Mouse (Mus musculus): ENCODE measurements around the gene Dnmt3c. TPM values are rescaled to one million over a fixed set of nuclear protein-coding genes. Genes with fewer than 3 reads are reported as not detected.
A peak's percentile ranks its signal among the peaks of the same experiment; 100 is the strongest.
"Not testable (repeated sequence)": the region's sequence is repeated elsewhere in the genome, so short reads cannot be mapped to it uniquely, and the experiment has no call there.

The Dnmt3c gene
- total RNA-seq (2021): under 1 TPM in 1 of 2 experiments, not detected in 1; 0.17 TPM
- long read RNA-seq, experiment 1: 0 reads
- long read RNA-seq, experiment 2: 0 reads

- no peak for DNase-seq (ENCODE audit: low spot score in 2 of 2)
- Histone ChIP-seq H3K4me3 (no peak within 1 kb of the TSS), H3K27ac (no peak within 1 kb of the TSS)
- TF ChIP-seq CTCF (conservative IDR thresholded peaks at IDR 0.05): no peak
Observed at GRCm38 (mm10) chr2:153696352-153696751, at the start of gene Dnmt3c. Dnmt3c (plus strand) TSS chr2:153696652.

- no peak for TF ChIP-seq CTCF (conservative IDR thresholded peaks at IDR 0.05)
- DNase-seq (ENCODE audit: low spot score in 2 of 2): no peak
- H3K27ac ChIP-seq: no peak overlapping the region; the same call in 1 of the 2 replicates
- H3K4me3 ChIP-seq: peak overlapping the region; percentile 60
Observed at GRCm38 (mm10) chr2:153648773-153649297, 47.6 kb upstream of the Dnmt3c start.

GRCm38 (mm10) chr2:153649298-153650013, 47.0 kb upstream of the Dnmt3c start, which contains the start of gene Dnmt3b:
Dnmt3b (plus strand) TSS chr2:153649450.
- Histone ChIP-seq H3K27ac (peak within 1 kb of the TSS; percentile 19; the same call in 1 of the 2 replicates), H3K4me3 (peak within 1 kb of the TSS; percentile 60)
- peak; percentile 45 for TF ChIP-seq CTCF (conservative IDR thresholded peaks at IDR 0.05)
- peak in 1 of 2 experiments; percentile 33 for DNase-seq (ENCODE audit: low spot score in 2 of 2)

GRCm38 (mm10) chr2:153650014-153650687, 46.3 kb upstream of the Dnmt3c start:
- H3K4me3 ChIP-seq: peak overlapping the region; percentile 60
- H3K27ac ChIP-seq: peak overlapping the region; percentile 19; the same call in 1 of the 2 replicates
- no peak for TF ChIP-seq CTCF (conservative IDR thresholded peaks at IDR 0.05)
- no peak for DNase-seq (ENCODE audit: low spot score in 2 of 2)

- Histone ChIP-seq H3K27ac (no peak overlapping the region), H3K4me3 (no peak overlapping the region)
- no peak for TF ChIP-seq CTCF (conservative IDR thresholded peaks at IDR 0.05)
- no peak for DNase-seq (ENCODE audit: low spot score in 2 of 2)
Observed at GRCm38 (mm10) chr2:153651681-153652080, 44.8 kb upstream of the Dnmt3c start.

GRCm38 (mm10) chr2:153657659-153658058, 38.8 kb upstream of the Dnmt3c start:
- DNase-seq (ENCODE audit: low spot score in 2 of 2); H3K27ac ChIP-seq; H3K4me3 ChIP-seq: not testable (repeated sequence)

- TF ChIP-seq CTCF (conservative IDR thresholded peaks at IDR 0.05): no peak
Observed at GRCm38 (mm10) chr2:153660616-153661015, 35.8 kb upstream of the Dnmt3c start.

GRCm38 (mm10) chr2:153665401-153665800, 31.1 kb upstream of the Dnmt3c start:
- Histone ChIP-seq H3K27ac (no peak overlapping the region), H3K4me3 (no peak overlapping the region)
- TF ChIP-seq CTCF (conservative IDR thresholded peaks at IDR 0.05): no peak
- no peak for DNase-seq (ENCODE audit: low spot score in 2 of 2)

More at GRCm38 (mm10) chr2:153660616-153661015, 35.8 kb upstream of the Dnmt3c start:
- Histone ChIP-seq H3K4me3 (no peak overlapping the region), H3K27ac (no peak overlapping the region)
- DNase-seq (ENCODE audit: low spot score in 2 of 2): no peak

GRCm38 (mm10) chr2:153668754-153669376, 27.6 kb upstream of the Dnmt3c start:
- no peak overlapping the region for H3K4me3 ChIP-seq
- peak; percentile 41 to 72 for DNase-seq (ENCODE audit: low spot score in 2 of 2)
- no peak overlapping the region for H3K27ac ChIP-seq
- TF ChIP-seq CTCF (conservative IDR thresholded peaks at IDR 0.05): peak; percentile 92

- TF ChIP-seq CTCF (conservative IDR thresholded peaks at IDR 0.05): no peak
- no peak for DNase-seq (ENCODE audit: low spot score in 2 of 2)
- Histone ChIP-seq H3K4me3 (no peak overlapping the region), H3K27ac (no peak overlapping the region)
Observed at GRCm38 (mm10) chr2:153670111-153670510, 26.3 kb upstream of the Dnmt3c start.

GRCm38 (mm10) chr2:153672619-153673018, 23.8 kb upstream of the Dnmt3c start:
- peak; percentile 51 for TF ChIP-seq CTCF (conservative IDR thresholded peaks at IDR 0.05)
- no peak overlapping the region for H3K4me3 ChIP-seq
- DNase-seq (ENCODE audit: low spot score in 2 of 2): no peak
- H3K27ac ChIP-seq: no peak overlapping the region

GRCm38 (mm10) chr2:153675364-153675763, 21.1 kb upstream of the Dnmt3c start:
- H3K4me3 ChIP-seq; H3K27ac ChIP-seq; DNase-seq (ENCODE audit: low spot score in 2 of 2): not testable (repeated sequence)

GRCm38 (mm10) chr2:153676944-153677343, 19.5 kb upstream of the Dnmt3c start:
- Histone ChIP-seq H3K4me3 (no peak overlapping the region), H3K27ac (no peak overlapping the region)
- DNase-seq (ENCODE audit: low spot score in 2 of 2): no peak
- no peak for TF ChIP-seq CTCF (conservative IDR thresholded peaks at IDR 0.05)

Measured in layer of hippocampus, adult 2 months (tissue).